Mouse (Mus musculus): Measurements from ENCODE around the gene Kap.
"Not testable (repeated sequence)": the region's sequence is repeated elsewhere in the genome, so short reads cannot be mapped to it uniquely, and the experiment has no call there.

The Kap gene

DNA sequence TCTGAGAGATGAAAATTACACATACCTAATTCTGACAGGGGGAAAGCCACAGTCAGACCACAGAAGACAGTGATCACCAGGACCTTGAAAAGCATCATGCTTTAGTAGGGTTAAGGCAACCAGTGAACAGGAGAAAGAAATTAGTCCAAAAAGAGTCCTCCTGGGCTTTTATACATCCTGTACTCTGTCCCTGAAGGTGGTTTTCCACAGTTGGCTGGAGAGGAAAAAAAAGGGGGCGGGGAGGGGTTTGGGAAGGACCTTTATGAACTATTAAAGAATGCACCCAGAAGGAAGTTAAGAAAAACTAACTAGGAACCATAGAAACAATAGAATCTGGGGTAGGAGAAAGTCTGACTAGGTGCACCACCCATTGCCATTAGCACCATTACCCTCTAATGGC, at the start of gene Kap:
Kap (minus strand) TSS at position 237 of the 400 bp plus-strand sequence.
- DNase-seq (ENCODE audit: low read depth): no peak

DNA sequence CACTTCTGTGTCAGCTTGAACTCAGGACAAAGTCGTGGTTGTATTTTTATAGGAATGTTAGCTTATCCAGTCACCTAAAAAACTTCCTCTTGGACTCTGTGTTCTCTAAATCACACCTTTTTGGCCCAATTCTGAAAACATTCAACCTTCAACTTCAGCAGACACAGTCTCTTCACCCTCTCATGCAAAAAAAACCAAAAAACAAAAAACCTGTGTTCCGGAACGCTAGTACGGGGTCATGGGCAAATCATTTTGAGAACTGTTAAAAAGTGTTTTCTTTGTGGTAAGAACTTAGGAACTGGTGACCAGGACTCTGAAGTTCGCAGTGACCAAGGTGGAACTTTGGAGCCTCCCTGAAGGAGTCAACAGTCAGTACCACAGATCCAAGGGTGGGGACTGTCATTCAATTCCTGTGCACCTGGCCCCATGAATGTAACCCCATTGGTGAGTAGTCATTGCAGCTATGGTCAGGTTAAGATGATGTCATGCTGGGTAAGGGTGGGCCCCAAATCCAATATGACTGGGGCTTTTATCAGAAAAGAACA, 32.4 kb upstream of the Kap start:
- no peak for DNase-seq (ENCODE audit: low read depth)

DNA sequence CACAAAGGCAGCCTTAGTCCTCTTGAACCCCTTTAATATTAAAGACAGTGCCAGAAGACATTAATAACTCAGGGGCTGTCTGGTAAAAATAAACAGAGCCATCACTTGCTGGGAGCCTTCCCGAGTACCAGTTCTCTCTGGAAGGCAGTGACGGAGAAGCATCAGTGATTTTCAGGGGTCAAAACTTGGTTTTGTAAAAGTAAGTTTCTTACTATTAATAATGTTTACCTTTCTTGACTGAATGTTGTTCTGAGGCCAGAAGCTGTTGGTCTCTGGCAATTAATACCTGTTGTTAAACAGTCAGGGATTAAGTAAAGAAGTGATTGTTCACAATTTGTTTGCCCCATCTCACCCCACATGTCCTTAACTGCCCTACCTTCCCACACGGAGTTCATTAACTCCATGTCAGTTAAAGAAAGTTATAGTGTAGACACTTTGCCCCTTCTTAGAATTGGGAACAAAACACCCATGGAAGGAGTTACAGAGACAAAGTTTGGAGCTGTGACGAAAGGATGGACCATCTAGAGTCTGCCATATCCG, 30.0 kb upstream of the Kap start:
- DNase-seq (ENCODE audit: low read depth): no peak

DNA sequence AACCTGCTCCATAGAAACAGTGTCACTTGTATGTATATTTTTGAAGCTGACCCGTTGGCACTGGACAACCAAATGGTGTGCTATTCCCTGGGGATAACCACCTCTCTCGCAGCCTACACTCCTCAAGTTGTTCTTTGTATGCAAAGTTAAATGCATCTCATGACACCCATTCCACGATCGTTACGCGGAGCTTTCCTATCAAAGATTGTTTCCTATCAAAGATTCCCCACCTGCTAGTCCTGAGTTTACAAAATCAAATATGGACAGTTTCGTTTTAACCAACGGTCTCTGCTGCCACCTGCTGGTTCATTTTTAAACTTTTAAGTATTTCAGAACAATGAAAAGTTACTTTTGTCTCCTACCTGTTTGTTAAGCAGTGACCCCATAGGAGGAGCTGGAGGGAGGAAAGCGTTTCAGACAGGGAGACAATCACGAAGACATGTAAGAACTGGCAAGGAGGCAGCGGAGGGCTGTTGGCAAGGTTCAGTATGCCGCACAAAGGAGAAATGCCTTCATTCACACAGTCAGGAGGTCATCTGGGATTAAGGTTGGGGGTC, 22.4 kb upstream of the Kap start:
- peak; percentile 78 for DNase-seq (ENCODE audit: low read depth)

DNA sequence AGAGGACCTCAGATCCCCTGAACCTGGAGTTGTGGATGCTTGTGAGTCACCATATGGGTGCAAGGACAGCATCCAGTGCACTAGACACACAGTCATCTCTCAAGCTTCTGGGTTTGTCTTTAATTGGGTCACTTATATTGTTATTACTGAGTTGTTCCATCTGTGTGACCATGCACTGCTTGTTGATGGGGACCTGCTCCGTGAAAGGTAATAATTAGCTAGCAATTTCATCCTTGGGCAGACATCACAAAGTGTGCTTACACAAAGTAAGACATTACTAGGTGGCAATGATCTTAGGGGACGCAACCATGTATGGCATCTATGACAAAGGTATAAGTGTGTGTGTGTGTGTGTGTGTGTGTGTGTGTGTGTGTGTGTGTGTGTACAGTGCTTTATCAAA, 19.1 kb upstream of the Kap start:
- DNase-seq (ENCODE audit: low read depth): no peak

DNA sequence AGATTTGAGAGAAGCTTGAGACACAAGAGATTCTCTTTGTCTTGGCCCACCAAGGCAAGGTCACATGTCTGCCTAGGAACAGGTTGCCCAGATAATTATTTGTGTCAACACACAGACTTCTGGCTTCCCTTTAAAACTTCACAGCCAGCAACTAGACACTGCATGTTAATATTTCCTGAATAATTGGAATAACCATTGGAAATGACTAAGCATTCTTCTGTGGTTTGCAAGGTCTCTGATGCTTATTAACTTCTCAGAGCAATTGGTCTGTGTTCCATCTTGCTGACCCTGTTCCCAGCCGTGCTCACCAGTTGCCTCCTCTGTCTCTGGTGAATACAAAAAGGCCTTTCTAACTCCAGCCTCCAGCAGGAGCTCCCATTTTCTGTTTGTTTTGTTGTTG, 17.6 kb upstream of the Kap start:
- no peak for DNase-seq (ENCODE audit: low read depth)

DNA sequence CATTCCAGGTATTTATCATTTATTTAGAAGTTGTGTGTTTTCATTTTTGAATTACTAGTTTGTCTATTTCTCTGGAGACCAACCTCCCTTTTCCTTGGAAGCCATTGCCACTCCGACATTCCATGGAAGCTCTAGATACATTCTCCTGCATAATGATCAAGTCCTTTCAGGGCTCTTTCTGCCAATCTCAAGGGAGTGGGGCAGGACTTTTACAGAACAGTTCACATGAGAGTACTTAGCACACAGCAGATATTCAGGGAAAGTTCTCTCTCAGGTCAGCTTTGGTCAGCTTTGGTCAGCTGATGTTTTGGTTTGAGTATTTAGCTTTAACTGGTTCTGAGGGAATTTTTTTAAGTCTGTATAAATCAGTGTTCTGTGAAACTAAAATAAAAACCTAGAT, 14.8 kb upstream of the Kap start:
- DNase-seq (ENCODE audit: low read depth): no peak

DNA sequence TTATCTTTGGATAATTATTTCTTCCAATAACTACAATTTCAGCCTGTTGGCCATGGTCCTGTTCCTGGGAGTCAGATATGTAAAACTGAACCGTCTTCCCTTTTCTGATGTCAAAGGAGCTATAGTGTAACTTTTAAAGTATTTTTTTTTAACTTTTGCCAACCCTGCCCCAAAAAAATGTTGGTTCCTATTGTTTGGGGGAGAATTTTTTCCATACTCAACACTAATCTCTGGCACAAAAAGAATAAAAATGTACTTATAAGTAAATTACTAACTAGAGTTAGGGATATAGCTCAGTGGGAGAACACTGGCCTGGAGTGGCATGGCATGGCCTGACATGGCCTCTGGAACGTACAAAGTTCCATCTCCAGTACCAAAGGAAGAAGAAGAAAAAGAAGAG, 2.3 kb upstream of the Kap start:
- DNase-seq (ENCODE audit: low read depth): no peak

DNA sequence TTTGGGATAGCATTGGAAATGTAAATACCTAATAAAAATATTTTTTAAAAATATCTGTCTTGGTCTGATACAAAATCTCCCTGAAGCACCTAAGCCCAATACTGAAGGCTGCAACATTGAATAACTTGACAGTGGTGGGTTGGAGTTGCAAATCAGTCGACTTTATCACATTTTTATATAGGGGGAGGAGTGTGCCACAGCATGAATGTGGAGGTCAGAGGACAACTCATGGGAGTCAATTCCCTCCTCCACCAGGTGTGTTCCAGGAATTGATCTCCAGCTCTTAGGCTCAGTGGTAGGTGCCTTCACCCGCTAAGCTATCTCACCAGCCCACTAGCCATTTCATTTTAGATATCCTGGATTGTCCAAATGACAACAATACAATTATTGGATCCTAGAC, 4.2 kb downstream of the Kap start:
- DNase-seq (ENCODE audit: low read depth): no peak

DNA sequence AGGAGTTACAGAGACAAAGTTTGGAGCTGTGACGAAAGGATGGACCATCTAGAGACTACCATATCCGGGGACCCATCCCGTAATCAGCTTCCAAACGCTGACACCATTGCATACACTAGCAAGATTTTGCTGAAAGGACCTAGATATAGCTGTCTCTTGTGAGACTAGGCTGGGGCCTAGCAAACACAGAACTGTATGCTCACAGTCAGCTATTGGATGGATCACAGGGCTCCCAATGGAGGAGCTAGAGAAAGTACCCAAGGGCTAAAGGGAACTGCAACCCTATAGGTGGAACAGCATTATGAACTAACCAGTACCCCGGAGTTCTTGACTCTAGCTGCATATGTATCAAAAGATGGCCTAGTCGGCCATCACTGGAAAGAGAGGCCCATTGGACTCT, 4.7 kb downstream of the Kap start:
- not testable (repeated sequence) for DNase-seq (ENCODE audit: low read depth)

DNA sequence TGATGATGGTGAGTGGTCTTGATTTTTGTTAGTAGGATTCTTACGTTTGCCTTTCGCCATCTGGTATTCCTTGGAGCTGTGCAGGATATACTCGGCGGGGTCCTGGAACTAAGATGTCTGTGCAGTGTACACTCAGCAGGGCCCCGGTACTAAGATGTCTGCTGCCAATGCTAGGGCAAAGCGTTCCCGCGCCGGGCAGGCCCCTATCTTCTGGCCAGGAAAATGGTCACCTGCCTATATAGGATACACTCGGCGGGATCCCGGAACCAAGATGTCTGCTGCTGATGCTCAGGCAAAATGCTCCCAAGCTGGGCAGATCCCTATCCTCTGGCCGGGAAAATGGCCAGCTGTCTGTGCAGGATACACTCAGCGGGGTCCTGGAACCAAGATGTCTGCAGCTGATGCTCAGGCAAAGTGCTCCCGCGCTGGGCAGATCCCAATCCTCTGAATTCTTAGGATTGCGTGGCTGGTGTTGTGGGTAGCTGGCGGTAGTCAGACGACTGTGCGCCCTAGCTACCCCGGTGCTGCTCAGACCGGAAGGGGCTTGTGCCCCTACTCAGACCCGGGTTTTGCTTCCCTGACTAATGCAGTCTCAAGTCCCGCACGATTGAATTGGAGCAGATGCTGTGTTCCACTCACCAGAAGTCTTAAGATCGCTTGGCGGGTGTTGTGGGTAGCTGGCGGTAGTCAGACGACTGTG, 15.1 kb downstream of the Kap start:
- DNase-seq (ENCODE audit: low read depth): not testable (repeated sequence)

DNA sequence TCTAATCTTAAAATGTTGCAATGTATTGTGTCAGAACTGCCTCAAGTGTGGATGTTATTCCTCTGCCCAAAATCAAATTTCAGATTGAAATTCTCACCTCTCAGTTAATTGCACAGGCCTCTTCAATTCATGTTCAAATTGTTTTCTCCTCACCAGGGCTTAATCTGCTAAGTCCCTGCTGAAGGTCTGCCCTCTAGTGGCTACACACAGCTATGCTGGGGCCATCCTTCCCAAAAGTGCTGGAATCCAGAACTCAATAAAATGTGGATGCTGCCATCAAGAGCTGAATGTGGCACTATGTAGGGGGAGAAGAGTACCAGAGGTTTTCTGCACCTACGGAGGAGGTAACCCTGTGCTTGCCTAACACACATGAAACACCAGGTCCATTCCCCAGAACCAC, 41.2 kb downstream of the Kap start:
- peak; percentile 58 for DNase-seq (ENCODE audit: low read depth)
